Mouse (Mus musculus) testis, adult 2 months (tissue): ENCODE results near the gene Zfp612. TPM values are rescaled to one million over a fixed set of nuclear protein-coding genes. Genes with fewer than 3 reads are reported as not detected.
"Not testable (repeated sequence)": the region's sequence is repeated elsewhere in the genome, so short reads cannot be mapped to it uniquely, and the experiment has no call there.

Source experiments
- H3K27ac ChIP-seq: fragments of 200-500 bp; 2 replicates; pipeline ENCODE4 v1.5.1; 2012; ENCODE audit warnings: low read depth, low read length; ENCODE audit not compliant: control insufficient read depth, insufficient read depth
- H3K27me3 ChIP-seq: fragments of 200-500 bp; 2 replicates; pipeline ENCODE4 v1.6.1; 2012; ENCODE audit warnings: mild to moderate bottlenecking, low read length, moderate library complexity; ENCODE audit not compliant: control insufficient read depth, insufficient read depth
- H3K36me3 ChIP-seq: fragments of 200-500 bp; 2 replicates; pipeline ENCODE4 v1.6.1; 2012; ENCODE audit warnings: mild to moderate bottlenecking, low read length; ENCODE audit not compliant: control insufficient read depth, insufficient read depth
- H3K4me1 ChIP-seq: fragments of 200-500 bp; 2 replicates; pipeline ENCODE4 v1.6.1; 2012; ENCODE audit warnings: low read length; ENCODE audit not compliant: control insufficient read depth, insufficient read depth
- H3K4me3 ChIP-seq: fragments of 200-500 bp; 2 replicates; pipeline ENCODE4 v1.5.1; 2012; ENCODE audit warnings: low read depth, mild to moderate bottlenecking, low read length, moderate library complexity, mixed read lengths; ENCODE audit not compliant: control insufficient read depth
- CTCF ChIP-seq: fragments of 200-500 bp; IDR thresholded peaks from 2 replicates; pipeline ENCODE4 v1.5.1; 2012; ENCODE audit warnings: low read depth, mild to moderate bottlenecking, inconsistent platforms, low read length, moderate library complexity; ENCODE audit not compliant: control insufficient read depth, insufficient read depth, insufficient replicate concordance
- POLR2A ChIP-seq: fragments of 200-500 bp; IDR thresholded peaks from 2 replicates; pipeline ENCODE4 v1.6.1; 2012; ENCODE audit warnings: low read depth, mild to moderate bottlenecking, inconsistent platforms, low read length, moderate library complexity; ENCODE audit not compliant: control insufficient read depth
- polyA plus RNA-seq: library from polyadenylated mRNA; depleted of rRNA; stranded (reverse); fragments of >200 nt; gene quantifications from 2 replicates; pipeline ENCODE4 v1.2.3, GENCODE M21; 2012; rRNA removed

The Zfp612 gene
- polyA plus RNA-seq, result 4.7 and 4.9 TPM in 2 replicates

GRCm38 (mm10) chr8:110079282-110080221 lies at the start of gene Zfp612:
Gene Zfp612, plus strand, starts transcription at chr8:110079746.
- H3K36me3 ChIP-seq, result no peaks in the 10 kb centered on the region; the same call in 1 of the 2 replicates
- H3K27me3 ChIP-seq, result no peaks in the 10 kb centered on the region
- H3K4me1 ChIP-seq, result peaks cover 3% of the 10 kb centered on the region
- peak within 1 kb of the TSS; percentile 96 for H3K4me3 ChIP-seq
- peak within 1 kb of the TSS; percentile 71 for H3K27ac ChIP-seq
- TF ChIP-seq POLR2A, result peak; percentile 72; the same call in 1 of the 2 replicates
- TF ChIP-seq CTCF, result no peak

- H3K27ac ChIP-seq, H3K27me3 ChIP-seq, H3K4me1 ChIP-seq, H3K36me3 ChIP-seq, H3K4me3 ChIP-seq: not testable (repeated sequence)
Measured at GRCm38 (mm10) chr8:110033771-110034170, 45.8 kb upstream of the Zfp612 start.

GRCm38 (mm10) chr8:110034331-110034730 lies 45.2 kb upstream of the Zfp612 start:
- no peak overlapping the region for H3K4me3 ChIP-seq
- no peak for TF ChIP-seq CTCF
- no peak for TF ChIP-seq POLR2A
- peak overlapping the region; percentile 70; the same call in 1 of the 2 replicates for H3K27ac ChIP-seq
- H3K4me1 ChIP-seq, result peaks cover 7% of the 10 kb centered on the region
- no peaks in the 10 kb centered on the region for H3K36me3 ChIP-seq
- no peaks in the 10 kb centered on the region for H3K27me3 ChIP-seq

GRCm38 (mm10) chr8:110036156-110036555 lies 43.4 kb upstream of the Zfp612 start:
- TF ChIP-seq CTCF (no peak), POLR2A (no peak)
- Histone ChIP-seq H3K36me3 (no peaks in the 10 kb centered on the region), H3K4me3 (no peak overlapping the region), H3K27ac (no peak overlapping the region), H3K27me3 (no peaks in the 10 kb centered on the region), H3K4me1 (no peaks in the 10 kb centered on the region)

GRCm38 (mm10) chr8:110039216-110039615 lies 40.3 kb upstream of the Zfp612 start:
- TF ChIP-seq CTCF, result no peak
- no peak for TF ChIP-seq POLR2A
- H3K27me3 ChIP-seq, result no peaks in the 10 kb centered on the region
- no peak overlapping the region for H3K27ac ChIP-seq

GRCm38 (mm10) chr8:110039659-110040058 lies 39.9 kb upstream of the Zfp612 start, which contains the start of gene Chst4:
Gene Chst4, minus strand, starts transcription at chr8:110039740.
- Histone ChIP-seq H3K4me3 (no peak within 1 kb of the TSS), H3K4me1 (no peaks in the 10 kb centered on the region), H3K27me3 (no peaks in the 10 kb centered on the region), H3K36me3 (no peaks in the 10 kb centered on the region), H3K27ac (no peak within 1 kb of the TSS)
- no peak for TF ChIP-seq POLR2A
- TF ChIP-seq CTCF, result no peak

More at GRCm38 (mm10) chr8:110039216-110039615, 40.3 kb upstream of the Zfp612 start:
- H3K4me3 ChIP-seq, result no peak overlapping the region
- H3K4me1 ChIP-seq, result no peaks in the 10 kb centered on the region
- no peaks in the 10 kb centered on the region for H3K36me3 ChIP-seq

- H3K27ac ChIP-seq, result no peak overlapping the region
- no peaks in the 10 kb centered on the region for H3K36me3 ChIP-seq
- H3K4me1 ChIP-seq, result no peaks in the 10 kb centered on the region
- no peak overlapping the region for H3K4me3 ChIP-seq
- H3K27me3 ChIP-seq, result no peaks in the 10 kb centered on the region
- TF ChIP-seq POLR2A, result no peak
- no peak for TF ChIP-seq CTCF
Measured at GRCm38 (mm10) chr8:110040509-110040908, 39.0 kb upstream of the Zfp612 start.
